Mouse (Mus musculus) forebrain, embryonic 12.5 days (tissue): ENCODE results near the gene Tmem132c. TPM values are rescaled to one million over a fixed set of nuclear protein-coding genes. Genes with fewer than 3 reads are reported as not detected.

Experiments used
- ATAC-seq: fragments of 200-750 bp; cut with Nextera tagmentation; 2 replicates; pipeline ENCODE4 v1.8.0; 2017; ENCODE audit warnings: moderate TSS enrichment; ENCODE audit not compliant: low FRiP score
- H3K27ac ChIP-seq: fragments of 300-500 bp; sonication (generic); 2 replicates; pipeline ENCODE4 v1.5.1; 2016; ENCODE audit warnings: mild to moderate bottlenecking
- H3K27me3 ChIP-seq: fragments of 300-500 bp; sonication (generic); 2 replicates; pipeline ENCODE4 v1.6.1; 2016; ENCODE audit warnings: mild to moderate bottlenecking
- H3K36me3 ChIP-seq: fragments of 300-500 bp; sonication (generic); replicated peaks from 2 replicates; pipeline ENCODE4 v1.6.1; 2016; ENCODE audit warnings: mild to moderate bottlenecking
- H3K4me1 ChIP-seq: fragments of 300-500 bp; sonication (generic); 2 replicates; pipeline ENCODE4 v1.6.1; 2016
- H3K4me2 ChIP-seq: fragments of 300-500 bp; sonication (generic); 2 replicates; pipeline ENCODE4 v1.6.1; 2016; ENCODE audit warnings: mild to moderate bottlenecking, moderate library complexity
- H3K4me3 ChIP-seq: fragments of 300-500 bp; sonication (generic); replicated peaks from 2 replicates; pipeline ENCODE4 v1.5.1; 2016; ENCODE audit warnings: mild to moderate bottlenecking
- H3K9ac ChIP-seq: fragments of 300-500 bp; sonication (generic); 2 replicates; pipeline ENCODE4 v1.6.1; 2016; ENCODE audit warnings: mild to moderate bottlenecking
- H3K9me3 ChIP-seq: fragments of 300-500 bp; sonication (generic); 2 replicates; pipeline ENCODE4 v1.6.1; 2016
- WGBS: fragments of 180-500 bp; shearing (Covaris S2); methylation state at CpG from one replicate; pipeline ENCODE4 v1.1.7; 2016; 5-methylcytosine and 5-hydroxymethylcytosine counted together
- polyA plus RNA-seq: library from polyadenylated mRNA; unstranded; fragments of >200 nt; fragmentation: Nextera tagmentation; extraction: Ambion mirVana; gene quantifications from 2 replicates; pipeline ENCODE4 v1.2.1, GENCODE M21; 2016

Gene Tmem132c
- polyA plus RNA-seq, 1 experiment from 2014 or later, result 20.9 TPM

DNA sequence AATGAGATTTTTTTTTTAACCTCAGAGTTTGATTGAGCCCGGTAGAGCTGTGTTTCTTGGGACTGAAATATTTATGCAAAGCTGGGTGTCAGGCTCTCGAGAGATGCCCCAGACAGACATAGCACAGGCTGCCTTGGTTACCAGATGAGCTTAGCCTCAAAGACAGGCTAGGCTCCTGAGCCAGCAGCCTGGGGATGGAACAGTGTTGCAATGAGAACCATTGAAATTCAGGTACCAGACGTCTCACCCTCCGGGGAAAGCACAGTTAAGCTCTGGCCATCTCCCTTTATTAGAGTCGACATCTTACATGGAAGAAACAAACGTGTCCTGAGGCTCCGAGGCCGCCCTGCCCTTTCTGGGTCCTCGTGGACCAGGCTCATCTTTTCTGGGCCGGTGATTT, 200.4 kb downstream of the Tmem132c start:
- Histone ChIP-seq H3K4me3 (no peak overlapping the region), H3K4me2 (no peak overlapping the region), H3K27ac (peak overlapping the region; percentile 50; the same call in 1 of the 2 replicates), H3K27me3 (no peaks in the 10 kb centered on the region), H3K4me1 (peaks cover 11% of the 10 kb centered on the region), H3K9ac (no peak overlapping the region), H3K9me3 (peaks cover 5% of the 10 kb centered on the region; the same call in 1 of the 2 replicates), H3K36me3 (no peaks in the 10 kb centered on the region)
- ATAC-seq, result no peak
- WGBS, result 29% methylated on average over 10 of the region's 10 CpGs

DNA sequence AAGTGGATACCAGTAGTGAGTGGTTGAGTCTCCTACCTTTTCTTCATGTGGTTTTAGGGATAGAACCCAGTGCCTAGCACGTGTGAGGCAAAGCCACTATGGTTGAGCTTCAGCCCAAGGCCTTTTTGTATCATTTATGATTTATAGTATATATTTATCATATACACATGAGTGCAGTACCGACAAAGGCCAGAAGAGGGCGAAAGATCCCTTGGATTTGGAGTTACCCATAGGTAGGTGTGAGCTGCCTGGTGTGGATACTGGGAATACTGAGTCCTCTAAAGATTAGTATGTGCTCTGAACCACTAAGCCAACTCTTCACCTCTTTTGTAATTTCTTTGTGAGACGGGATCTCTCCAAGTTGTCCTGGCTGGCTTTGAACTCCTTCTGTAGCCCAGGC, 212.0 kb downstream of the Tmem132c start:
- no peaks in the 10 kb centered on the region for H3K36me3 ChIP-seq
- no peak overlapping the region for H3K4me2 ChIP-seq
- no peaks in the 10 kb centered on the region for H3K4me1 ChIP-seq
- H3K9ac ChIP-seq, result no peak overlapping the region
- H3K4me3 ChIP-seq, result no peak overlapping the region
- 28% methylated on average over 4 of the region's 4 CpGs for WGBS
- no peaks in the 10 kb centered on the region for H3K27me3 ChIP-seq
- no peak overlapping the region for H3K27ac ChIP-seq
- no peak for ATAC-seq
- H3K9me3 ChIP-seq, result no peaks in the 10 kb centered on the region

DNA sequence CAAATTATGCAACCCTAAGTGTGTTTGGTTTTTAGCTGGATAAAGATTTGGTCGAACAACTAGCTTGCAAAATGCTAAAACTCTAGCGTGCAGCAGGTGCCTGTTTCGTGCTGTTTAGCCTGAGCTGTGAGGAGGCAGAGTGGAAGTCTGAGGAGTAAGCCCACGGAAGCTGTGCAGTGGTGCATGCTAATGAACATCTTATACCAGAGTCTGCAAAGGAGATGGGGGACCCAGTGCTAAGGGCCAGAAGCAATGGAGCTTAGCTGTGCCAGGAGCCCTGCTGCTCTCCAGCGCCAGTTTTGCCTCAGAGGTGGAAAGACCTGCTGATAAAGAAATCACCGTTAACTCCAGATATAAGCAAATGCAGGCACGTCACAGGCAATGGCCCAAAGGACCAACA, 212.5 kb downstream of the Tmem132c start:
- Histone ChIP-seq H3K27ac (no peak overlapping the region), H3K4me2 (no peak overlapping the region), H3K4me1 (no peaks in the 10 kb centered on the region), H3K9me3 (no peaks in the 10 kb centered on the region), H3K4me3 (no peak overlapping the region), H3K27me3 (no peaks in the 10 kb centered on the region), H3K9ac (no peak overlapping the region), H3K36me3 (no peaks in the 10 kb centered on the region)
- WGBS, result 82% methylated on average over 7 of the region's 7 CpGs
- no peak for ATAC-seq

DNA sequence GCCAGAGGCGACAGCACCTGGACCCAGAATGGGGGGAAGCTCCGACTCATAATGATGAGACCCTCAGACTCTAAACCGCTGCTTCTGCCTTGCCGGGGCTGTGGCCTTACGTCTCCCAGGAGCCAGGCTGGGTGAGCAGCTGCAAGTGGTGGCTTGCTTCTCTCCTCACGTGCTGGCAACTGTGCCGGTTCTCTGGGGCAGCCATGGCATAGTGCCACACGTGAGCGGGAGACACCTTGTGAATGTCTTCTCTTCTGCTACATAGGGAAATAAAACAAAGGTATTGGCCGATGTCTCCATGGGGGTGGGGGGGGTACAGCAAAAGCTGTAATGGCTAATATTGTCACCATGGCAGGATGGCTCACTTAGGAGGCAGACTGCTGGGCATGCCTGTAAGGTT, 214.5 kb downstream of the Tmem132c start:
- WGBS, result 91% methylated on average over 10 of the region's 10 CpGs
- Histone ChIP-seq H3K4me3 (no peak overlapping the region), H3K27me3 (no peaks in the 10 kb centered on the region), H3K27ac (no peak overlapping the region), H3K4me1 (no peaks in the 10 kb centered on the region), H3K36me3 (no peaks in the 10 kb centered on the region), H3K9ac (no peak overlapping the region), H3K9me3 (no peaks in the 10 kb centered on the region), H3K4me2 (no peak overlapping the region)
- no peak for ATAC-seq

DNA sequence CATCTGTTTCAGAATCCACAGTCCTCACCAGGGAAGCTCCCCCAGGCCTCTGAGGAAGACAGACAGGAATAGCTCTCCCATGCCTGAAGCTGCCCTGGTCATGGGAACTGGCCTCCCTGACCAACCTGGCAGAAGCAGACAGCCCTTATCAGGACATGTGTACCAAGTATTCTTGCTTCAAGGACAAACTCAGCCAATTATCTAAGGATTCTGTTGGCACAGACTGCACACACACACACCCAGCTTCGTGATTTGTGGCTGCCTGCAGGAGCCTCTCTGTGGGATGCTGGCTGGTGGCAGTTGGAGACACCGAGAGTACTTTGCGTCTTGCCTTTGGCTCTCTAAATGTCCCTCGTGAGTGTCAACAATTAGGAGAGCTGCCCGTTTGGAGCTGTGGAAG, 226.5 kb downstream of the Tmem132c start:
- ATAC-seq, result no peak
- 56% methylated on average over 5 of the region's 5 CpGs for WGBS
- H3K4me2 ChIP-seq, result no peak overlapping the region
- H3K4me1 ChIP-seq, result no peaks in the 10 kb centered on the region
- H3K9me3 ChIP-seq, result no peaks in the 10 kb centered on the region
- no peaks in the 10 kb centered on the region for H3K36me3 ChIP-seq
- H3K9ac ChIP-seq, result no peak overlapping the region
- H3K4me3 ChIP-seq, result no peak overlapping the region
- H3K27ac ChIP-seq, result no peak overlapping the region
- 0 out of 2 replicates have a peak, but pooled peaks cover 6% of the 10 kb centered on the region for H3K27me3 ChIP-seq

DNA sequence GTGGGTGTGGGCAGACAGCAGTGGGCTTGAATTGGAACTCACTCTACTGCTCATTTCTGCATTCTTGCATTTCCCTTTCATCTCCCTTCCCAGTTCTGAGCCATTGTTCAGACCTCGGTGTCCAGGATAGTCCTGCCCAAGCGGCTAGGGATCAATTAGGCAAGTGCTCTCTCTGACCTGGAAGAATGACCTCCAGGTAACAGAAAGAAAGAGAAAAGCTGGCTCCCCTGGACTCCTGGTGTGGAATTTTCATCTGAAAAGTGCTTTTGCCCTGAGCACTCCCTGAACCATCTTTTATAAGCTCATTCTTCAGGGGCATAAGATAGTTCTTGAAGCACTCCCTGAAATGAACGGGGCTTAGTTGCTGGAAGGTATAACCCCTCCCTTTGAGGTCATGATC, 228.7 kb downstream of the Tmem132c start:
- Histone ChIP-seq H3K36me3 (no peaks in the 10 kb centered on the region), H3K4me3 (no peak overlapping the region), H3K27me3 (peaks cover 6% of the 10 kb centered on the region; the same call in 1 of the 2 replicates), H3K4me1 (no peaks in the 10 kb centered on the region), H3K27ac (no peak overlapping the region), H3K9ac (no peak overlapping the region), H3K9me3 (no peaks in the 10 kb centered on the region), H3K4me2 (no peak overlapping the region)
- ATAC-seq, result no peak
- 8% methylated on average over 3 of the region's 3 CpGs for WGBS

DNA sequence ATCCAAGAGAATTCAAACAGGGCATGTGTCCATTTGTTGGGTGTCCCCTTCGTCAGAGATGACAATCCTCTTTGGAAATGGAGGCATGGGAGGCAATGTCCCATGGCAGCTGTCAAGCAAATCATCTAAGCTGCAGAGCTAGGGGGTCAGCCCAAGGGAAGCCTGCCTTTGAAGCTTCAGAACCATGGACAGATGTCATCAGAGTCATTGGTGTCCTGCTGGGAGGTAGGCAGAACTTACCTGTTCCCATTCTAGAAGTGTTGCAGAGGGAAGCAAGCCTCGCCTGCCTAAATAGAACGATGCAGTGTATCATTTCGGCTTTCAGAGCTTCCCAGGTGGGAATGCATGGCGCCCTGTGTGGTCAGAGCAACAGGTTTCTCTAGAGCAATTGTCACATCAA, 230.3 kb downstream of the Tmem132c start:
- Histone ChIP-seq H3K4me3 (no peak overlapping the region), H3K4me2 (no peak overlapping the region), H3K27ac (no peak overlapping the region), H3K9ac (no peak overlapping the region), H3K27me3 (peaks cover 6% of the 10 kb centered on the region; the same call in 1 of the 2 replicates), H3K9me3 (no peaks in the 10 kb centered on the region), H3K36me3 (no peaks in the 10 kb centered on the region), H3K4me1 (0 out of 2 replicates have a peak, but pooled peaks cover under 1% of the 10 kb centered on the region)
- 62% methylated on average over 5 of the region's 5 CpGs for WGBS
- no peak for ATAC-seq

DNA sequence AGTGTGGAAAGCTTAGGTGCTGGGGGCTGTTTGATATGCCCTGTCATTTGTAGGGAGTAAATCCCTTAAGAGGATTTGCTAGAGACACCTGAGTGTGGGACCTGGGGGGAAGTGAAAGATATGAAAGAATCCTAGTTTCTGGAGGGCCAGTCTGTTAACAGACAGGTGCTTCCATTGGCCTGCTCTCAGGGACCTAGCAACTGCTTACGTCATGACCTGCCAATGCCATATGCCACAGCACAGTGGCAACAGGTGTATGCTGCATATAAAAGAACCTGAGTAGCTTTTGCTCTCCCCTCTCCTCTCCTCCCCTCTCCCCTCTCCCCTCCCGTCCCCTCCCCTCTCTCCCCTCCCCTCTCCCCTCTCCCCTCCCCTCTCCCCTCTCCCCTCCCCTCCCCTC, 232.1 kb downstream of the Tmem132c start:
- Histone ChIP-seq H3K9ac (no peak overlapping the region), H3K27ac (no peak overlapping the region), H3K36me3 (no peaks in the 10 kb centered on the region), H3K9me3 (no peaks in the 10 kb centered on the region), H3K27me3 (peaks cover 6% of the 10 kb centered on the region; the same call in 1 of the 2 replicates), H3K4me2 (no peak overlapping the region), H3K4me3 (no peak overlapping the region), H3K4me1 (peaks cover 19% of the 10 kb centered on the region)
- ATAC-seq, result no peak
- WGBS, result 18% methylated on average over 2 of the region's 2 CpGs

DNA sequence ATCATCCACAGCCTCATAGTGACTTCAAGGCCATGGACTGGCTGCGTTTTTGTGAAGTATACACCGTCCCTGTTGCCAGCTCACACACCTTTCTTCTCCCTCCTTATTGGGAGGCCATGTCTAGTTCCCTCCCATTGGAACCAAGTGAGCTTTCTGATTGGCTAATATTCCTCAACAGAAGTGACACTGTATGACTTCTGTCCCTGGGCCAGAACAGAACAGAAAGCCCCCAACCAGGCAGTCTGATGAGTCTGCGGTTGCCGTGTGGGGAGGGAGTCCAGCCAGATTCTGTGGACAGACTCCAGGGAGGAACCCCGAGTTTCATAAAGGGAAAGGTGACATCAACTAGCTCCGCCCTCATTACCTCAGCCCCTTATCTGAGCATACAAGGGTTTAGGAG, 233.2 kb downstream of the Tmem132c start:
- Histone ChIP-seq H3K4me1 (peaks cover 22% of the 10 kb centered on the region), H3K36me3 (no peaks in the 10 kb centered on the region), H3K4me2 (no peak overlapping the region), H3K27ac (no peak overlapping the region), H3K9ac (no peak overlapping the region), H3K27me3 (peaks cover 9% of the 10 kb centered on the region; the same call in 1 of the 2 replicates), H3K9me3 (no peaks in the 10 kb centered on the region), H3K4me3 (no peak overlapping the region)
- no peak for ATAC-seq
- WGBS, result 87% methylated on average over 6 of the region's 6 CpGs

DNA sequence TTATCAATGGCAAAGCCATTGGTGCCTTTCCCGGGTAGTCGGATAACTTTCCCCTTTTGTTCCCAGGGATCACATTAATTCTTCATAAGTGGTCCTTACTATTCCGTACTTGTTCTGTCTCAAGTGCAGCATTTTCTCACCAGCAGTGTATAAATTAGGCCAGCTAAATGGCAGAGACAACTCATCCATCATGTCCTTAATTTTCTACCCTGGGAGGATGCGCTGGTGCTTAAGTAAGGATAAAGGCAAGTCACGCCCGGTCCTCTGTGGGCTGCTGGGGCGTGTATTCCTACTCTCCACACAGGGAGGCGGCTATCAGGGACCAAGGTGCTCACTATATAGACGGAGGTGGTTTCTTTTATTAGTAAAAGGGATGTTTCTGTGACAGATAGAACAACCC, 236.2 kb downstream of the Tmem132c start:
- H3K27me3 ChIP-seq, result peaks cover 6% of the 10 kb centered on the region; the same call in 1 of the 2 replicates
- no peaks in the 10 kb centered on the region for H3K36me3 ChIP-seq
- peak; percentile 48; the same call in 1 of the 2 replicates for ATAC-seq
- H3K9ac ChIP-seq, result no peak overlapping the region
- peaks cover 28% of the 10 kb centered on the region for H3K4me1 ChIP-seq
- H3K9me3 ChIP-seq, result no peaks in the 10 kb centered on the region
- no peak overlapping the region for H3K4me3 ChIP-seq
- 23% methylated on average over 9 of the region's 9 CpGs for WGBS
- peak overlapping the region; percentile 27 for H3K4me2 ChIP-seq
- no peak overlapping the region for H3K27ac ChIP-seq

DNA sequence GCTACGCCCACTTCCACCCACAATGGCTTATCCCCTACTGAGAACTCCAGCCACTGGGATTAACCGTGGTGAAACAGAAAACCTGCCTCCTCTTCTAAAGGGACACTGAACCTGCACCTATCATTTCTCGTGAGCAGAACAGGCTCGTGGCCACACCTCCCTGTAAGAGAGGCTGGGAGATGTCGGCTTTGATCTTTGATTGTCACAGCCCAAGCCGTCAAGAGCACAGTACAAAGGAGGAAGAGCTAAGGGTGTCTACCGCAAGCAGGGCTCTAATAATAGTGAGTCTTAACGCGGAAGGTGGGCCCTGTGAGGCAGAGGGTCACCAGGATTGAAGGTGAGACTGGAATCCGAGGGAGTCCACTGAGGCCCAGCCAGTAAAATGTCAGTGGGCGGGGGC, 236.7 kb downstream of the Tmem132c start:
- ATAC-seq, result peak; percentile 31; the same call in 1 of the 2 replicates
- Histone ChIP-seq H3K27ac (no peak overlapping the region), H3K9ac (no peak overlapping the region), H3K4me3 (no peak overlapping the region), H3K4me2 (peak overlapping the region; percentile 27), H3K27me3 (peaks cover 6% of the 10 kb centered on the region; the same call in 1 of the 2 replicates), H3K9me3 (no peaks in the 10 kb centered on the region), H3K4me1 (peaks cover 28% of the 10 kb centered on the region), H3K36me3 (no peaks in the 10 kb centered on the region)
- 15% methylated on average over 11 of the region's 11 CpGs for WGBS

DNA sequence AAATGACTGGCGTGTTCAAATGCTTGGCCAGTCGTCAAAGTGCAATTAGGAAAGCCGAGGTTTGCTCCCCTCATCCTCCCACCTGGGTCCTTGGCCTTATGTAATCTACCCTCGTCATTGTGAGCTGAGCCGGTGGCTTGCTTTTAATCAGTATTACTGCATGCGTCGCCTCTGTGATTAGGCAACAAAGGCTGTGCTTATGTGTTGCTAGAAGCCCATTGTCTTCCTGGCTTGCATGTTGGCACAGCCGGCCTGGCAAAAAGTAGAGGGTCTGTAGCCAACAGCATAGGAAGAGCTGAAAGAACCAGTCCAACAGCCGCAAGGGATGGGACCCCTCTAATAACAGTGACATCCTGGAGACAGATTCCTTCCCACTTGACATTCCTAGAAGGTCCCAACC, 239.3 kb downstream of the Tmem132c start:
- H3K9me3 ChIP-seq, result no peaks in the 10 kb centered on the region
- H3K4me1 ChIP-seq, result peaks cover 46% of the 10 kb centered on the region
- H3K4me3 ChIP-seq, result no peak overlapping the region
- 36% methylated on average over 9 of the region's 9 CpGs for whole genome bisulfite sequencing
- peaks cover 6% of the 10 kb centered on the region; the same call in 1 of the 2 replicates for H3K27me3 ChIP-seq
- H3K9ac ChIP-seq, result no peak overlapping the region
- peak; percentile 37; the same call in 1 of the 2 replicates for ATAC-seq
- no peak overlapping the region for H3K4me2 ChIP-seq
- no peaks in the 10 kb centered on the region for H3K36me3 ChIP-seq
- 0 out of 2 replicates have a peak overlapping the region, but pooled peaks have one; percentile 13 for H3K27ac ChIP-seq

DNA sequence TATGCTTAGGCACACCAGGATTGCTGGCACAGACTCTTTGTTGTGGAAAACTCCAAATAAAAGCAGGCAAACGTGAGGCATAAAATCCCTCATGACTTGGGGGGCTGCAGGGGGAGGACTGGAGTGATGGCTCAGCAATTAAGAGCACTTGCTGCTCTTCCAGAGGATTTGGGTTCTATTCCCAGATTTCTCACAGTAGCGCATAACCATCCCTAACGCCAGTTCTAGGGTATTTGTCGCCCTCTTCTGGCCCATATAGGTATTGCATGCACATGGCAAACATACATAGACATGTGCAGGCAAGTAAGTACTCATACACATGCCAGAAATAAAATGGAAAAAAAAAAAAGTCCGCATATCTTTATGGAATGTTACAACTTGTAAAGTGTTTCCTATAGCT, 239.8 kb downstream of the Tmem132c start:
- ATAC-seq, result no peak
- Histone ChIP-seq H3K4me2 (no peak overlapping the region), H3K9me3 (no peaks in the 10 kb centered on the region), H3K4me1 (peaks cover 46% of the 10 kb centered on the region), H3K36me3 (no peaks in the 10 kb centered on the region), H3K4me3 (no peak overlapping the region), H3K27me3 (peaks cover 6% of the 10 kb centered on the region; the same call in 1 of the 2 replicates), H3K9ac (no peak overlapping the region), H3K27ac (0 out of 2 replicates have a peak overlapping the region, but pooled peaks have one; percentile 13)
- 21% methylated on average over 5 of the region's 5 CpGs for WGBS
